Comparison of ENCODE assay signal across 22 mouse cellular contexts in genomic region chr1:37689730-37690129, GRCm38 (mm10). TPM values are rescaled to one million over a fixed set of nuclear protein-coding genes. Genes with fewer than 3 reads are reported as not detected.
DNase-seq lines count a peak whose midpoint lies in the region; ATAC-seq and TF ChIP-seq lines count a peak whose summit lies in the region.
"Had no signal": no experiment of that assay in that cellular context is flagged by ENCODE, and none has a peak within 500 bp of the region (broad histone marks: within the 10 kb centered on the region; RNA-seq: fewer than 3 reads in every experiment).

No protein-coding gene starts in this region.

- H3K27me3 ChIP-seq in limb, embryonic 14.5 days (ENCODE audit: control insufficient read depth, insufficient read depth, low read length) = no peaks in the 10 kb centered on the region
- H3K27me3 ChIP-seq in limb, embryonic 10.5 days (ENCODE audit: low read depth, poor library complexity, severe bottlenecking) = no peaks in the 10 kb centered on the region
- H3K27me3 ChIP-seq: embryonic facial prominence, embryonic 15.5 days; heart, embryonic 12.5 days had no signal

- no peaks in the 10 kb centered on the region for H3K36me3 ChIP-seq in limb, embryonic 14.5 days (ENCODE audit: control insufficient read depth, insufficient read depth, low read length)
- H3K36me3 ChIP-seq in limb, embryonic 10.5 days = no peaks in the 10 kb centered on the region
- H3K36me3 ChIP-seq: embryonic facial prominence, embryonic 15.5 days; forebrain, embryonic 10.5 days; heart, embryonic 12.5 days; hindbrain, embryonic 10.5 days had no signal

- H3K4me2 ChIP-seq in limb, embryonic 14.5 days (replicated peaks; ENCODE audit: low read depth, low read length, severe bottlenecking) = no peak overlapping the region
- H3K4me2 ChIP-seq: embryonic facial prominence, embryonic 15.5 days; heart, embryonic 12.5 days; hindbrain, embryonic 14.5 days had no signal

- H3K9ac ChIP-seq in limb, embryonic 14.5 days (ENCODE audit: low read depth, low read length, severe bottlenecking) = no peak overlapping the region
- H3K9ac ChIP-seq: embryonic facial prominence, embryonic 15.5 days; heart, embryonic 12.5 days; hindbrain, embryonic 14.5 days had no signal

- 62% methylated on average over 6 of the region's 6 CpGs for WGBS in limb, embryonic 14.5 days
- WGBS in limb, embryonic 10.5 days = 89% methylated on average over 6 of the region's 6 CpGs

- H3K4me1 ChIP-seq in limb, embryonic 14.5 days (ENCODE audit: control insufficient read depth, insufficient read depth, low read length) = peaks cover 13% of the 10 kb centered on the region
- H3K4me1 ChIP-seq in limb, embryonic 10.5 days = peaks cover 13% of the 10 kb centered on the region
- H3K4me1 ChIP-seq: embryonic facial prominence, embryonic 15.5 days had no signal

- H3K4me3 ChIP-seq in limb, embryonic 14.5 days (replicated peaks; ENCODE audit: low read length) = no peak overlapping the region
- no peak overlapping the region for H3K4me3 ChIP-seq in limb, embryonic 10.5 days
- H3K4me3 ChIP-seq: embryonic facial prominence, embryonic 15.5 days; erythroblast, embryonic 14.5 days; forebrain, embryonic 10.5 days; gastrocnemius, adult 2 months; heart, embryonic 12.5 days; hindbrain, embryonic 10.5 days had no signal

- H3K27ac ChIP-seq in limb, embryonic 14.5 days (replicated peaks; ENCODE audit: low read depth, low read length) = no peak overlapping the region
- H3K27ac ChIP-seq in limb, embryonic 10.5 days = no peak overlapping the region
- H3K27ac ChIP-seq: embryonic facial prominence, embryonic 15.5 days; forebrain, embryonic 10.5 days; gastrocnemius, adult 2 months; hindbrain, embryonic 10.5 days; hindbrain, embryonic 14.5 days had no signal

- ATAC-seq in frontal cortex, adult (ENCODE audit: low TSS enrichment) = peak; percentile 36; the same call in 1 of the 2 replicates
- ATAC-seq in limb, embryonic 14.5 days (ENCODE audit: low FRiP score, low read depth) = no peak
- ATAC-seq: forebrain, embryonic 14.5 days had no signal

- no peaks in the 10 kb centered on the region for H3K9me3 ChIP-seq in limb, embryonic 14.5 days (ENCODE audit: control insufficient read depth, low read length)
- no peaks in the 10 kb centered on the region for H3K9me3 ChIP-seq in limb, embryonic 10.5 days (replicated peaks)
- H3K9me3 ChIP-seq: embryonic facial prominence, embryonic 15.5 days; forebrain, embryonic 10.5 days had no signal

- DNase-seq in frontal cortex, postnatal 10 days (ENCODE audit: low spot score in 2 of 2) = no peak
- DNase-seq in layer of hippocampus, adult 9-11 months = peak; percentile 75
- no peak for DNase-seq in layer of hippocampus, adult 11-12 months (ENCODE audit: low spot score)
- DNase-seq in limb, embryonic 14.5 days (ENCODE audit: low spot score) = peak; percentile 28
- no peak for DNase-seq in limb, embryonic 10.5 days (ENCODE audit: low spot score)
- DNase-seq in brain, adult 2 months (ENCODE audit: low read depth, low spot score) = peak; percentile 81
- DNase-seq in kidney, postnatal 10 days = no peak
- DNase-seq: adrenal gland, postnatal 10 days; cerebellum, adult 11-12 months; cerebellum, postnatal 10 days; embryo, embryonic 11 days; gastrocnemius, adult 2 months; gastrocnemius, postnatal 25 days had no signal

- TF ChIP-seq POLR2A in limb, embryonic 14.5 days (IDR thresholded peaks at IDR 0.05; ENCODE audit: borderline replicate concordance, extremely low read depth, insufficient read depth, insufficient read length) = no peak

RNA-seq across cellular contexts. Expression of gene 2010300C02Rik, which starts 30.2 kb away (rescaled TPM):
- 3.1 and 3.7 TPM in 2 replicates for polyA plus RNA-seq in limb, embryonic 14.5 days (2012; rRNA removed)
- polyA plus RNA-seq in limb, embryonic 14.5 days (2014; fragmentation: Nextera tagmentation; extraction: Ambion mirVana) = 4.1 and 4.5 TPM in 2 replicates
- polyA plus RNA-seq in limb, embryonic 10.5 days (2016; fragmentation: Nextera tagmentation; extraction: Ambion mirVana) = 0.66 and 1.2 TPM in 2 replicates
- polyA plus RNA-seq: C2C12 had no signal

Comparison
In these comparisons a context has a peak if more than half of its experiments do, and no peak if none do; other contexts are left out.
1. DNase-seq: peak in layer of hippocampus, adult 9-11 months (single experiment), limb, embryonic 14.5 days (single experiment) and brain, adult 2 months (single experiment); none in frontal cortex, postnatal 10 days (0 of 2), layer of hippocampus, adult 11-12 months (single experiment), limb, embryonic 10.5 days (single experiment) and kidney, postnatal 10 days (single experiment).